Mouse (Mus musculus) forebrain, embryonic 16.5 days (tissue): ENCODE results near the gene Trpm2. TPM values are rescaled to one million over a fixed set of nuclear protein-coding genes. Genes with fewer than 3 reads are reported as not detected.
A peak's percentile ranks its signal among the peaks of the same experiment; 100 is the strongest.

Experiments
- ATAC-seq: fragments of 200-750 bp; cut with Nextera tagmentation; 2 replicates; pipeline ENCODE4 v1.8.0; 2017; ENCODE audit warnings: mild to moderate bottlenecking, moderate library complexity
- H3K27ac ChIP-seq: fragments of 300-500 bp; sonication (generic); 2 replicates; pipeline ENCODE4 v1.5.1; 2014; ENCODE audit warnings: low read length, control low read depth
- H3K27me3 ChIP-seq: fragments of 300-500 bp; sonication (generic); replicated peaks from 2 replicates; pipeline ENCODE4 v1.6.1; 2014; ENCODE audit warnings: low read length; ENCODE audit not compliant: control insufficient read depth, insufficient read depth
- H3K36me3 ChIP-seq: fragments of 300-500 bp; sonication (generic); 2 replicates; pipeline ENCODE4 v1.6.1; 2014; ENCODE audit not compliant: control insufficient read depth, insufficient read depth
- H3K4me1 ChIP-seq: fragments of 300-500 bp; sonication (generic); replicated peaks from 2 replicates; pipeline ENCODE4 v1.6.1; 2014; ENCODE audit warnings: low read length; ENCODE audit not compliant: control insufficient read depth, insufficient read depth
- H3K4me2 ChIP-seq: fragments of 300-500 bp; sonication (generic); 2 replicates; pipeline ENCODE4 v1.6.1; 2014; ENCODE audit warnings: mild to moderate bottlenecking, low read length, control low read depth
- H3K4me3 ChIP-seq: fragments of 300-500 bp; sonication (generic); replicated peaks from 2 replicates; pipeline ENCODE4 v1.5.1; 2014; ENCODE audit warnings: mild to moderate bottlenecking, low read length, control low read depth
- H3K9ac ChIP-seq: fragments of 300-500 bp; sonication (generic); replicated peaks from 2 replicates; pipeline ENCODE4 v1.6.1; 2014; ENCODE audit warnings: low read depth, low read length, control low read depth
- H3K9me3 ChIP-seq: fragments of 300-500 bp; sonication (generic); 2 replicates; pipeline ENCODE4 v1.6.1; 2016; ENCODE audit warnings: low read length; ENCODE audit not compliant: control insufficient read depth
- WGBS: fragments of 180-500 bp; shearing (Covaris S2); extraction: QIAGEN DNeasy Blood & Tissue Kit; methylation state at CpG from one replicate; pipeline ENCODE4 v1.1.7; 2014; 5-methylcytosine and 5-hydroxymethylcytosine counted together
- polyA plus RNA-seq: library from polyadenylated mRNA; unstranded; fragments of >200 nt; fragmentation: Nextera tagmentation; extraction: Ambion mirVana; gene quantifications from 2 replicates; pipeline ENCODE4 v1.2.1, GENCODE M21; 2015

Trpm2 gene
- polyA plus RNA-seq, 1 experiment from 2014 or later = 5.0 TPM

GRCm38 (mm10) chr10:77867546-77867945 is 102.8 kb downstream of the Trpm2 start:
- Histone ChIP-seq H3K9ac (no peak overlapping the region), H3K9me3 (no peaks in the 10 kb centered on the region), H3K27ac (no peak overlapping the region), H3K4me1 (no peaks in the 10 kb centered on the region), H3K4me2 (no peak overlapping the region), H3K27me3 (no peaks in the 10 kb centered on the region), H3K4me3 (no peak overlapping the region), H3K36me3 (no peaks in the 10 kb centered on the region)
- ATAC-seq = no peak
- 50% methylated on average over 1 of the region's 1 CpGs for WGBS

- WGBS = 32% methylated on average over 11 of the region's 11 CpGs
- Histone ChIP-seq H3K27me3 (no peaks in the 10 kb centered on the region), H3K9ac (no peak overlapping the region), H3K4me2 (peak overlapping the region; percentile 17; the same call in 1 of the 2 replicates), H3K4me3 (0 out of 2 replicates have a peak overlapping the region, but pooled peaks have one; percentile 8), H3K36me3 (no peaks in the 10 kb centered on the region), H3K9me3 (no peaks in the 10 kb centered on the region), H3K27ac (no peak overlapping the region), H3K4me1 (no peaks in the 10 kb centered on the region)
- no peak for ATAC-seq
These were observed 105.6 kb downstream of the Trpm2 start for GRCm38 (mm10) chr10:77864762-77865143.

- Histone ChIP-seq H3K27ac (no peak overlapping the region), H3K36me3 (no peaks in the 10 kb centered on the region), H3K9me3 (no peaks in the 10 kb centered on the region), H3K4me3 (0 out of 2 replicates have a peak overlapping the region, but pooled peaks have one; percentile 8), H3K27me3 (no peaks in the 10 kb centered on the region), H3K4me1 (no peaks in the 10 kb centered on the region), H3K4me2 (peak overlapping the region; percentile 17; the same call in 1 of the 2 replicates), H3K9ac (no peak overlapping the region)
- ATAC-seq = peak; percentile 45; the same call in 1 of the 2 replicates
- WGBS = 34% methylated on average over 14 of the region's 14 CpGs
These were observed 106.1 kb downstream of the Trpm2 start for GRCm38 (mm10) chr10:77864067-77864761.

GRCm38 (mm10) chr10:77861675-77862074 is 108.7 kb downstream of the Trpm2 start, which contains the start of gene Gm3285:
Gene Gm3285, plus strand, starts transcription at chr10:77861975.
- Histone ChIP-seq H3K9ac (no peak within 1 kb of the TSS), H3K9me3 (no peaks in the 10 kb centered on the region), H3K27me3 (no peaks in the 10 kb centered on the region), H3K4me2 (no peak within 1 kb of the TSS), H3K27ac (no peak within 1 kb of the TSS), H3K4me1 (no peaks in the 10 kb centered on the region), H3K36me3 (no peaks in the 10 kb centered on the region), H3K4me3 (no peak within 1 kb of the TSS)
- no peak for ATAC-seq
- WGBS = 50% methylated on average over 7 of the region's 7 CpGs

Other genes with a start within 250 kb of the Trpm2 start
- not detected in 2 replicates for gene Krtap12-1, start 250.0 kb downstream of the Trpm2 start, polyA plus RNA-seq
- not detected in 2 replicates for gene Gm10100, start 244.1 kb downstream of the Trpm2 start, polyA plus RNA-seq
- gene Gm18596, start 227.9 kb downstream of the Trpm2 start, polyA plus RNA-seq = not detected in 2 replicates
- not detected in 2 replicates for gene Gm9736, start 219.2 kb downstream of the Trpm2 start, polyA plus RNA-seq
- gene Gm3233, start 210.9 kb downstream of the Trpm2 start, polyA plus RNA-seq = not detected in 2 replicates
- not detected in 2 replicates for gene Gm3238, start 199.2 kb downstream of the Trpm2 start, polyA plus RNA-seq
- not detected in 2 replicates for gene Gm7138, start 193.6 kb downstream of the Trpm2 start, polyA plus RNA-seq
- not detected in 2 replicates for gene Gm3250, start 188.0 kb downstream of the Trpm2 start, polyA plus RNA-seq
- not detected in 2 replicates for gene Gm7137, start 182.4 kb downstream of the Trpm2 start, polyA plus RNA-seq
- gene Gm9639, start 175.5 kb downstream of the Trpm2 start, polyA plus RNA-seq = not detected in 2 replicates
- gene Gm19668, start 171.4 kb downstream of the Trpm2 start, polyA plus RNA-seq = not detected in 2 replicates
- not detected in 2 replicates for gene Gm9507, start 158.7 kb downstream of the Trpm2 start, polyA plus RNA-seq
- not detected in 2 replicates for gene Gm2696, start 155.9 kb downstream of the Trpm2 start, polyA plus RNA-seq
- not detected in 2 replicates for gene Krtap10-4, start 143.5 kb downstream of the Trpm2 start, polyA plus RNA-seq
- gene Krtap10-10, start 134.6 kb downstream of the Trpm2 start, polyA plus RNA-seq = not detected in 2 replicates
- gene Gm36176, start 123.8 kb downstream of the Trpm2 start, polyA plus RNA-seq = not detected in 2 replicates
- not detected in 2 replicates for gene Gm10318, start 117.7 kb downstream of the Trpm2 start, polyA plus RNA-seq
- not detected in 2 replicates for gene Gm3285, start 108.6 kb downstream of the Trpm2 start, polyA plus RNA-seq
- gene Lrrc3, start 68.0 kb downstream of the Trpm2 start, polyA plus RNA-seq = 10.9 and 15.7 TPM in 2 replicates
- 33.7 and 36.0 TPM in 2 replicates for gene 1810043G02Rik, start 8.0 kb upstream of the Trpm2 start, polyA plus RNA-seq
- gene Pfkl, start 39.5 kb upstream of the Trpm2 start, polyA plus RNA-seq = 109 and 117 TPM in 2 replicates
- not detected in 2 replicates for gene Dnmt3l, start 71.4 kb upstream of the Trpm2 start, polyA plus RNA-seq
- gene Aire, start 73.0 kb upstream of the Trpm2 start, polyA plus RNA-seq = 0.34 TPM in 1 of 2 replicates, not detected in the other
- 0.38 and 0.82 TPM in 2 replicates for gene Icosl, start 98.7 kb upstream of the Trpm2 start, polyA plus RNA-seq
- 22.9 and 29.4 TPM in 2 replicates for gene D10Jhu81e, start 199.2 kb upstream of the Trpm2 start, polyA plus RNA-seq
- 24.5 TPM in 2 replicates for gene Pwp2, start 214.6 kb upstream of the Trpm2 start, polyA plus RNA-seq